Mouse (Mus musculus): ENCODE data around the gene Proser3. TPM values are rescaled to one million over a fixed set of nuclear protein-coding genes. Genes with fewer than 3 reads are reported as not detected.

Proser3 gene
- polyA plus RNA-seq, 1 experiment from 2014 or later, result 1.8 TPM

GRCm38 (mm10) chr7:30557901-30558514, 5.9 kb upstream of the Proser3 start:
- H3K9ac ChIP-seq, result peak overlapping the region; percentile 74
- H3K4me3 ChIP-seq (replicated peaks), result peak overlapping the region; percentile 67
- no peak for ATAC-seq (ENCODE audit: low read depth)
- H3K36me3 ChIP-seq, result peaks cover 44% of the 10 kb centered on the region
- no peak for DNase-seq
- peak overlapping the region; percentile 86 for H3K27ac ChIP-seq
- WGBS (ENCODE audit: insufficient replicate concordance), result 87% methylated on average over 13 of the region's 13 CpGs
- H3K9me3 ChIP-seq (replicated peaks), result no peaks in the 10 kb centered on the region
- H3K4me2 ChIP-seq, result peak overlapping the region; percentile 73
- peaks cover 56% of the 10 kb centered on the region for H3K4me1 ChIP-seq (replicated peaks)
- H3K27me3 ChIP-seq, result no peaks in the 10 kb centered on the region

GRCm38 (mm10) chr7:30556894-30557536, 4.9 kb upstream of the Proser3 start:
- 0 out of 2 replicates have a peak overlapping the region, but pooled peaks have one; percentile 73 for H3K4me2 ChIP-seq
- no peak overlapping the region for H3K4me3 ChIP-seq (replicated peaks)
- peaks cover 44% of the 10 kb centered on the region for H3K36me3 ChIP-seq
- H3K27ac ChIP-seq, result no peak overlapping the region
- ATAC-seq (ENCODE audit: low read depth), result no peak
- H3K27me3 ChIP-seq, result no peaks in the 10 kb centered on the region
- H3K9me3 ChIP-seq (replicated peaks), result no peaks in the 10 kb centered on the region
- peaks cover 56% of the 10 kb centered on the region for H3K4me1 ChIP-seq (replicated peaks)
- no peak for DNase-seq
- 89% methylated on average over 18 of the region's 18 CpGs for WGBS (ENCODE audit: insufficient replicate concordance)
- no peak overlapping the region for H3K9ac ChIP-seq

- Histone ChIP-seq H3K27ac (no peak overlapping the region), H3K4me3 (replicated peaks) (peak overlapping the region; percentile 71), H3K4me1 (replicated peaks) (peaks cover 47% of the 10 kb centered on the region), H3K9ac (peak overlapping the region; percentile 91), H3K9me3 (replicated peaks) (no peaks in the 10 kb centered on the region), H3K4me2 (peak overlapping the region; percentile 92), H3K36me3 (peaks cover 41% of the 10 kb centered on the region), H3K27me3 (no peaks in the 10 kb centered on the region)
- WGBS (ENCODE audit: insufficient replicate concordance), result 81% methylated on average over 22 of the region's 22 CpGs
- no peak for ATAC-seq (ENCODE audit: low read depth)
- no peak for DNase-seq
Measured at GRCm38 (mm10) chr7:30553810-30554584, 1.9 kb upstream of the Proser3 start.

- WGBS (ENCODE audit: insufficient replicate concordance), result 7% methylated on average over 23 of the region's 23 CpGs
- Histone ChIP-seq H3K27me3 (no peaks in the 10 kb centered on the region), H3K27ac (peak overlapping the region; percentile 95), H3K4me2 (peak overlapping the region; percentile 92), H3K4me1 (replicated peaks) (peaks cover 38% of the 10 kb centered on the region), H3K4me3 (replicated peaks) (peak overlapping the region; percentile 71), H3K36me3 (peaks cover 43% of the 10 kb centered on the region), H3K9me3 (replicated peaks) (no peaks in the 10 kb centered on the region), H3K9ac (peak overlapping the region; percentile 91)
- DNase-seq, result peak; percentile 18
- no peak for ATAC-seq (ENCODE audit: low read depth)
Measured at GRCm38 (mm10) chr7:30553021-30553589, 1.0 kb upstream of the Proser3 start.

GRCm38 (mm10) chr7:30551445-30552101, 526 bp downstream of the Proser3 start:
- ATAC-seq (ENCODE audit: low read depth) (peak; percentile 42), DNase-seq (no peak)
- peak overlapping the region; percentile 71 for H3K4me3 ChIP-seq (replicated peaks)
- H3K9me3 ChIP-seq (replicated peaks), result no peaks in the 10 kb centered on the region
- peak overlapping the region; percentile 78 for H3K9ac ChIP-seq
- peak overlapping the region; percentile 92 for H3K27ac ChIP-seq
- peak overlapping the region; percentile 92 for H3K4me2 ChIP-seq
- under 1% methylated on average over 10 of the region's 10 CpGs for WGBS (ENCODE audit: insufficient replicate concordance)
- H3K4me1 ChIP-seq (replicated peaks), result peaks cover 31% of the 10 kb centered on the region
- H3K27me3 ChIP-seq, result no peaks in the 10 kb centered on the region
- H3K36me3 ChIP-seq, result peaks cover 36% of the 10 kb centered on the region

- Histone ChIP-seq H3K4me3 (replicated peaks) (no peak overlapping the region), H3K4me1 (replicated peaks) (peaks cover 31% of the 10 kb centered on the region), H3K36me3 (peaks cover 35% of the 10 kb centered on the region), H3K4me2 (no peak overlapping the region), H3K27ac (no peak overlapping the region), H3K9me3 (replicated peaks) (no peaks in the 10 kb centered on the region), H3K9ac (no peak overlapping the region), H3K27me3 (no peaks in the 10 kb centered on the region)
- DNase-seq (no peak), ATAC-seq (ENCODE audit: low read depth) (no peak)
- WGBS (ENCODE audit: insufficient replicate concordance), result 88% methylated on average over 1 of the region's 1 CpGs
Measured at GRCm38 (mm10) chr7:30550603-30551002, 1.5 kb downstream of the Proser3 start.

- Histone ChIP-seq H3K4me1 (replicated peaks) (peaks cover 31% of the 10 kb centered on the region), H3K36me3 (peaks cover 30% of the 10 kb centered on the region), H3K4me2 (no peak overlapping the region), H3K4me3 (replicated peaks) (no peak overlapping the region), H3K27me3 (no peaks in the 10 kb centered on the region), H3K27ac (no peak overlapping the region), H3K9ac (no peak overlapping the region), H3K9me3 (replicated peaks) (no peaks in the 10 kb centered on the region)
- no peak for ATAC-seq (ENCODE audit: low read depth)
- no peak for DNase-seq
- WGBS (ENCODE audit: insufficient replicate concordance), result 66% methylated on average over 2 of the region's 2 CpGs
Measured at GRCm38 (mm10) chr7:30549880-30550279, 2.2 kb downstream of the Proser3 start.

- H3K36me3 ChIP-seq, result peaks cover 45% of the 10 kb centered on the region
- DNase-seq (no peak), ATAC-seq (ENCODE audit: low read depth) (peak; percentile 39; the same call in 1 of the 2 replicates)
- no peak overlapping the region for H3K27ac ChIP-seq
- H3K4me1 ChIP-seq (replicated peaks), result peaks cover 9% of the 10 kb centered on the region
- no peak overlapping the region for H3K4me3 ChIP-seq (replicated peaks)
- no peak overlapping the region for H3K4me2 ChIP-seq
- H3K9ac ChIP-seq, result no peak overlapping the region
- H3K27me3 ChIP-seq, result no peaks in the 10 kb centered on the region
- 46% methylated on average over 2 of the region's 2 CpGs for WGBS (ENCODE audit: insufficient replicate concordance)
- no peaks in the 10 kb centered on the region for H3K9me3 ChIP-seq (replicated peaks)
Measured at GRCm38 (mm10) chr7:30544327-30544726, 7.8 kb downstream of the Proser3 start.

- no peak for DNase-seq
Measured at GRCm38 (mm10) chr7:30540572-30540971, 11.5 kb downstream of the Proser3 start.

GRCm38 (mm10) chr7:30534633-30535577, 17.2 kb downstream of the Proser3 start, which contains the start of gene Arhgap33:
Arhgap33 (minus strand) TSS chr7:30535060.
- H3K27ac ChIP-seq, result peak within 1 kb of the TSS; percentile 71
- H3K36me3 ChIP-seq, result peaks cover 30% of the 10 kb centered on the region
- H3K27me3 ChIP-seq, result no peaks in the 10 kb centered on the region
- H3K9me3 ChIP-seq (replicated peaks), result no peaks in the 10 kb centered on the region
- peak within 1 kb of the TSS; percentile 81 for H3K9ac ChIP-seq
- ATAC-seq (ENCODE audit: low read depth), result peak; percentile 92
- peak; percentile 95 for DNase-seq
- peak within 1 kb of the TSS; percentile 95 for H3K4me2 ChIP-seq
- peak within 1 kb of the TSS; percentile 80 for H3K4me3 ChIP-seq (replicated peaks)
- H3K4me1 ChIP-seq (replicated peaks), result peaks cover 45% of the 10 kb centered on the region
- WGBS (ENCODE audit: insufficient replicate concordance), result under 1% methylated on average over 63 of the region's 84 CpGs

More at GRCm38 (mm10) chr7:30540572-30540971, 11.5 kb downstream of the Proser3 start:
- H3K27ac ChIP-seq, result no peak overlapping the region
- H3K9me3 ChIP-seq (replicated peaks), result no peaks in the 10 kb centered on the region
- no peaks in the 10 kb centered on the region for H3K27me3 ChIP-seq
- WGBS (ENCODE audit: insufficient replicate concordance), result 79% methylated on average over 7 of the region's 7 CpGs
- H3K4me3 ChIP-seq (replicated peaks), result no peak overlapping the region
- ATAC-seq (ENCODE audit: low read depth), result no peak
- H3K36me3 ChIP-seq, result peaks cover 28% of the 10 kb centered on the region
- no peak overlapping the region for H3K9ac ChIP-seq
- H3K4me1 ChIP-seq (replicated peaks), result peaks cover 16% of the 10 kb centered on the region
- H3K4me2 ChIP-seq, result no peak overlapping the region

All from liver, embryonic 13.5 days (tissue).